Mouse (Mus musculus): ENCODE results near the gene Rhox8. TPM values are rescaled to one million over a fixed set of nuclear protein-coding genes. Genes with fewer than 3 reads are reported as not detected.
"Not testable (repeated sequence)": the region's sequence is repeated elsewhere in the genome, so short reads cannot be mapped to it uniquely, and the experiment has no call there.

Gene Rhox8
- not detected in 2 replicates for polyA plus RNA-seq (2012; rRNA removed)

- no peaks in the 10 kb centered on the region for H3K4me1 ChIP-seq (ENCODE audit: control insufficient read depth, insufficient read depth, low read length)
- WGBS, result 75% methylated on average over 4 of the region's 4 CpGs
- TF ChIP-seq CTCF (IDR thresholded peaks at IDR 0.05; ENCODE audit: insufficient read depth, low read length), result no peak
- no peak for TF ChIP-seq POLR2A (IDR thresholded peaks at IDR 0.05; ENCODE audit: borderline replicate concordance, extremely low read depth, low read depth, low read length)
- H3K4me3 ChIP-seq (replicated peaks; ENCODE audit: extremely low read depth, low read depth, low read length), result no peak within 1 kb of the TSS
- DNase-seq, result no peak
These were observed at the start of gene Rhox8 for GRCm38 (mm10) chrX:37878844-37879243. Gene Rhox8, minus strand, starts transcription at chrX:37878944.

DNA sequence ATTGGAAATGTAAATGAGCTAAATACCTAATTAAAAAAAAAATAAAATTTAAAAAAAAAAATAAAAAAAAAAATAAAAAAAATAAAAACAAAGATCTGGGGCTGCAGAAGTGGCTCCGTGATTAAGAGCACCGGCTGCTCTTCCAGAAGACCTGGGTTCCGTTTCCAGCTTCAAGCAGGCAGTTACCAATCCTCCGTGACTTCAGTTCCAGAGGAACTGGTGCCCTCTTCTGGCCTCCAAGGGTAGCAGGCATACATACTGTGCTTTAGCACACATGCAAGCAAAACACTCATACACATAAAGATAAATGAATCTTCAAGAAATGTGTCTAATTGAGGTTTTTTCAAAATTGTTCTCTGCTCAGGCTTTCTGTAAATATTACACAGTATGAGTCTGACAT lies 37.6 kb upstream of the Rhox8 start:
- TF ChIP-seq POLR2A (IDR thresholded peaks at IDR 0.05; ENCODE audit: borderline replicate concordance, extremely low read depth, low read depth, low read length) (no peak), CTCF (IDR thresholded peaks at IDR 0.05; ENCODE audit: insufficient read depth, low read length) (no peak)
- 72% methylated on average over 4 of the region's 4 CpGs for WGBS
- no peak for DNase-seq
- H3K4me1 ChIP-seq (ENCODE audit: control insufficient read depth, insufficient read depth, low read length), result no peaks in the 10 kb centered on the region
- H3K4me3 ChIP-seq (replicated peaks; ENCODE audit: extremely low read depth, low read depth, low read length), result no peak overlapping the region

DNA sequence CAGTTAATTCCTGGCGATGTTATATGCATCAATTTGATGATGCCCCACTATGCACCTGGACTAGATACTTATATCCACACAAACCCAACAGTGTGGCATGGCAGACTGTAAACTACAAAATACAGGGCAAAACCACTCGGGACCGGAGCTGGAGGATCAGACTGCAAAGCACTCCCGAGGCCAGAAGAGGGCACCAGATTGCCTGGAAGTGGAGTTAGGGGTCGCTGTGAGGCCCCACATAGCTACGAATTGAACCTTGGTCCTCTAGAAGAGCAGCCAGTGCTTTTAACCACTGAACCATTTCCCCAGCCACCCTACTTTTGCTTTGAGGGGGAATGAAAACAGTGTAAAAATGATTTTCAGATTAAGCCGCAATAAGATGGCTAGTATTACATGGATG lies 29.8 kb upstream of the Rhox8 start:
- H3K4me3 ChIP-seq (replicated peaks; ENCODE audit: extremely low read depth, low read depth, low read length), result no peak overlapping the region
- WGBS, result 58% methylated on average over 7 of the region's 7 CpGs
- no peak for DNase-seq
- no peaks in the 10 kb centered on the region for H3K4me1 ChIP-seq (ENCODE audit: control insufficient read depth, insufficient read depth, low read length)
- TF ChIP-seq POLR2A (IDR thresholded peaks at IDR 0.05; ENCODE audit: borderline replicate concordance, extremely low read depth, low read depth, low read length) (no peak), CTCF (IDR thresholded peaks at IDR 0.05; ENCODE audit: insufficient read depth, low read length) (no peak)

DNA sequence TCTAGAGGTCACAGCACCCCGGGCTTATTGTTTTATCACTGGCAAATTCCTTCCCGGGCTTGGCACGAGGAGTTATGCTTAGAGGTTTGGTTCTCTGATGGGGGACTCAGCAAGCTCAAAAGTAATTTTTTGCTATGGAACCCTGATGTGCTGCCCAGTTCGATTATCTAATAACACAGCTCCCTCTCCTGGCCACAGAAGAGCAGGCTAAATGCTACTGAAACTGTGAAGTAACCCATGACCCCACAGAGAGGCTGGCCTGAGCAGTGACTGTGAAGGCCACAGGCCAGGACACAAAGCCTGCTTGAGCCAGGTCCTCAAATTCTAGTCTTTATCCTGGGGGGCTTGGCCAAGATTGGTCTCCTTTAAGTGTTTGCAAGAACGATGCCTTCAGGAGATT lies 25.0 kb upstream of the Rhox8 start:
- WGBS, result 72% methylated on average over 5 of the region's 5 CpGs
- no peak for DNase-seq
- H3K4me1 ChIP-seq (ENCODE audit: control insufficient read depth, insufficient read depth, low read length), result no peaks in the 10 kb centered on the region
- TF ChIP-seq CTCF (IDR thresholded peaks at IDR 0.05; ENCODE audit: insufficient read depth, low read length), result no peak
- no peak for TF ChIP-seq POLR2A (IDR thresholded peaks at IDR 0.05; ENCODE audit: borderline replicate concordance, extremely low read depth, low read depth, low read length)
- H3K4me3 ChIP-seq (replicated peaks; ENCODE audit: extremely low read depth, low read depth, low read length), result no peak overlapping the region

DNA sequence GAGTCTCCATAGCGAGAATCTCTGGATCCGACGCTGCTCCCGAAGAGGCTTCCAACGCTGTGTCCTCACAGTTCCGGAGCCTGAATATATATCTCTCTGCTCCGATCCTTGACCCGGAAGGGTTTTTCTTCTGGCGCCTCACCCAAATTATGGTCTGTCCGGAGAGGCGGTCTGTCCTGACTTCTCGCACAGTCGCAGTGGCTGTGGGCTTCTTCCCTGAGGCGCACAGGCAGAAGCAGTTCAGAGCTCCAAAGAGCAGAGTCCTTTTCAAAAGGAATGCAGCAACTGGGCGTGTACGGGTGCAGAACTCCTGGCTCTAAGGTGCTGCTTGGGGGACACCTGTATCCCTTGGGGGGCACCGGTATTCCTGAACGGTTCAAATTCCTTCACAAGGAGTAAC lies 22.9 kb upstream of the Rhox8 start, which contains the start of gene Rhox9:
Rhox9 (minus strand) TSS at position 101 of the 400 bp plus-strand sequence.
- H3K4me3 ChIP-seq (replicated peaks; ENCODE audit: extremely low read depth, low read depth, low read length); DNase-seq; H3K4me1 ChIP-seq (ENCODE audit: control insufficient read depth, insufficient read depth, low read length): not testable (repeated sequence)
- 90% methylated on average over 10 of the region's 18 CpGs for WGBS

DNA sequence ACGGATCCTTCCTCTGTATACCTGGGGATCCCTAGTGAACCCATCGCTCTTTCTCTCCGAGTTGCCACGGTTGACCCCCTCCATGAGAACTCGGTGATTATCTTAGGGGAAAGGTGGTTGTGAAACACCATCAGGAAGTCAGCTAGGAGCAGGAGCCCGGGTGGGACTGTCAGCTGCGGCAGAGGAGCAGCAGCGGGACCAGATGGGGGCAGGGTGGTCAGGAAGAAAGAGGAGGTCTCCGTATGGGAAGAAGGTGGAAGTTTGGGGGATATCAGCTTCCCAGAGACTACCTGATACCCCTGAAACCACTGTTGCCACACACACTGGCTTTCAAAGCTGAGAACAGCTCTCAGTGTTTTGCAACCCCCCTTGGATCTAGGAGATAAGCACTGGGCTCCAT lies 18.4 kb upstream of the Rhox8 start, which contains the start of gene Rhox7b:
Rhox7b (minus strand) TSS at position 101 of the 400 bp plus-strand sequence.
- not testable (repeated sequence) for H3K4me1 ChIP-seq (ENCODE audit: control insufficient read depth, insufficient read depth, low read length); DNase-seq; H3K4me3 ChIP-seq (replicated peaks; ENCODE audit: extremely low read depth, low read depth, low read length)
- WGBS, result 66% methylated on average over 9 of the region's 9 CpGs

GRCm38 (mm10) chrX:37871641-37872040 lies 7.1 kb downstream of the Rhox8 start:
- DNase-seq, result no peak
- no peak overlapping the region for H3K4me3 ChIP-seq (replicated peaks; ENCODE audit: extremely low read depth, low read depth, low read length)
- WGBS, result 92% methylated on average over 2 of the region's 2 CpGs
- TF ChIP-seq CTCF (IDR thresholded peaks at IDR 0.05; ENCODE audit: insufficient read depth, low read length) (no peak), POLR2A (IDR thresholded peaks at IDR 0.05; ENCODE audit: borderline replicate concordance, extremely low read depth, low read depth, low read length) (no peak)
- H3K4me1 ChIP-seq (ENCODE audit: control insufficient read depth, insufficient read depth, low read length), result no peaks in the 10 kb centered on the region

- H3K4me3 ChIP-seq (replicated peaks; ENCODE audit: extremely low read depth, low read depth, low read length); DNase-seq; H3K4me1 ChIP-seq (ENCODE audit: control insufficient read depth, insufficient read depth, low read length): not testable (repeated sequence)
- whole genome bisulfite sequencing, result 77% methylated on average over 8 of the region's 8 CpGs
These were observed 47.4 kb downstream of the Rhox8 start, which contains the start of gene Rhox7a for GRCm38 (mm10) chrX:37831386-37831785. Gene Rhox7a, plus strand, starts transcription at chrX:37831686.

- not testable (repeated sequence) for H3K4me1 ChIP-seq (ENCODE audit: control insufficient read depth, insufficient read depth, low read length); H3K4me3 ChIP-seq (replicated peaks; ENCODE audit: extremely low read depth, low read depth, low read length); DNase-seq
- WGBS, result 82% methylated on average over 4 of the region's 12 CpGs
These were observed 52.1 kb downstream of the Rhox8 start, which contains the start of gene Rhox6 for GRCm38 (mm10) chrX:37826610-37827009. Gene Rhox6, plus strand, starts transcription at chrX:37826910.

Other genes with a start within 250 kb of the Rhox8 start
- not detected in 2 replicates for gene Rhox2g, start 235.5 kb downstream of the Rhox8 start, polyA plus RNA-seq (2012; rRNA removed)
- gene Rhox4g, start 227.6 kb downstream of the Rhox8 start, polyA plus RNA-seq (2012; rRNA removed), result not detected in 2 replicates
- gene Rhox3h, start 210.2 kb downstream of the Rhox8 start, polyA plus RNA-seq (2012; rRNA removed), result not detected in 2 replicates
- gene Rhox2h, start 205.7 kb downstream of the Rhox8 start, polyA plus RNA-seq (2012; rRNA removed), result not detected in 2 replicates
- gene Rhox5, start 74.1 kb downstream of the Rhox8 start, polyA plus RNA-seq (2012; rRNA removed), result not detected in 2 replicates
- not detected in 2 replicates for gene Rhox6, start 52.0 kb downstream of the Rhox8 start, polyA plus RNA-seq (2012; rRNA removed)
- not detected in 2 replicates for gene Rhox7a, start 47.3 kb downstream of the Rhox8 start, polyA plus RNA-seq (2012; rRNA removed)
- not detected in 2 replicates for gene Rhox7b, start 18.3 kb upstream of the Rhox8 start, polyA plus RNA-seq (2012; rRNA removed)
- gene Rhox9, start 22.8 kb upstream of the Rhox8 start, polyA plus RNA-seq (2012; rRNA removed), result not detected in 2 replicates
- not detected in 2 replicates for gene Btg1-ps1, start 139.9 kb upstream of the Rhox8 start, polyA plus RNA-seq (2012; rRNA removed)
- gene Btg1-ps2, start 164.2 kb upstream of the Rhox8 start, polyA plus RNA-seq (2012; rRNA removed), result not detected in 2 replicates
- gene Rhox10, start 187.5 kb upstream of the Rhox8 start, polyA plus RNA-seq (2012; rRNA removed), result not detected in 2 replicates
- not detected in 2 replicates for gene Rhox11, start 206.2 kb upstream of the Rhox8 start, polyA plus RNA-seq (2012; rRNA removed)
- gene Rhox12, start 232.0 kb upstream of the Rhox8 start, polyA plus RNA-seq (2012; rRNA removed), result not detected in 2 replicates
- not detected in 2 replicates for gene Rhox13, start 242.3 kb upstream of the Rhox8 start, polyA plus RNA-seq (2012; rRNA removed)